Mouse (Mus musculus): Measurements from ENCODE around the gene Mrps18b. TPM values are rescaled to one million over a fixed set of nuclear protein-coding genes. Genes with fewer than 3 reads are reported as not detected.

Gene Mrps18b
- polyA plus RNA-seq, 1 experiment from 2014 or later: 65.8 TPM

- H3K36me3 ChIP-seq (ENCODE audit: control insufficient read depth, insufficient read depth, low read length): peaks cover 28% of the 10 kb centered on the region
- no peaks in the 10 kb centered on the region for H3K9me3 ChIP-seq (ENCODE audit: control insufficient read depth, low read length)
- no peak for ATAC-seq (ENCODE audit: insufficient number of reproducible peaks, insufficient read depth, low FRiP score, low read depth)
- peaks cover 6 to 36% of the 10 kb centered on the region in 2 experiments for H3K4me1 ChIP-seq (ENCODE audit: control insufficient read depth in 2 of 2, insufficient read depth in 2 of 2, low read length in 2 of 2)
- under 1% methylated on average over 13 of the region's 13 CpGs for WGBS
- H3K27me3 ChIP-seq (ENCODE audit: control insufficient read depth, insufficient read depth, low read length): no peaks in the 10 kb centered on the region
- H3K4me3 ChIP-seq (ENCODE audit: control insufficient read depth in 1 of 2, insufficient read depth in 1 of 2, low read depth in 1 of 2, low read length in 2 of 2): peak overlapping the region; percentile 75 to 91
- peak overlapping the region; percentile 88 for H3K4me2 ChIP-seq (ENCODE audit: low read length)
- H3K9ac ChIP-seq (ENCODE audit: low read length): peak overlapping the region; percentile 97
- H3K27ac ChIP-seq (replicated peaks in 1 of 2; ENCODE audit: control insufficient read depth in 1 of 2, insufficient read depth in 1 of 2, low read depth in 2 of 2, low read length in 2 of 2): peak overlapping the region; percentile 96 to 98
These were observed 1.5 kb upstream of the Mrps18b start for GRCm38 (mm10) chr17:35917463-35918251.

GRCm38 (mm10) chr17:35917143-35917462 is 914 bp upstream of the Mrps18b start:
- no peaks in the 10 kb centered on the region for H3K27me3 ChIP-seq (ENCODE audit: control insufficient read depth, insufficient read depth, low read length)
- H3K4me1 ChIP-seq (ENCODE audit: control insufficient read depth in 2 of 2, insufficient read depth in 2 of 2, low read length in 2 of 2): peaks cover 6 to 36% of the 10 kb centered on the region in 2 experiments
- H3K9me3 ChIP-seq (ENCODE audit: control insufficient read depth, low read length): no peaks in the 10 kb centered on the region
- peak overlapping the region; percentile 96 to 98 for H3K27ac ChIP-seq (replicated peaks in 1 of 2; ENCODE audit: control insufficient read depth in 1 of 2, insufficient read depth in 1 of 2, low read depth in 2 of 2, low read length in 2 of 2)
- no peak for ATAC-seq (ENCODE audit: insufficient number of reproducible peaks, insufficient read depth, low FRiP score, low read depth)
- H3K4me2 ChIP-seq (ENCODE audit: low read length): peak overlapping the region; percentile 88
- peak overlapping the region; percentile 97 for H3K9ac ChIP-seq (ENCODE audit: low read length)
- peak overlapping the region; percentile 75 to 91 for H3K4me3 ChIP-seq (ENCODE audit: control insufficient read depth in 1 of 2, insufficient read depth in 1 of 2, low read depth in 1 of 2, low read length in 2 of 2)
- WGBS: 1% methylated on average over 8 of the region's 8 CpGs
- H3K36me3 ChIP-seq (ENCODE audit: control insufficient read depth, insufficient read depth, low read length): peaks cover 34% of the 10 kb centered on the region

GRCm38 (mm10) chr17:35915538-35916296 is 472 bp downstream of the Mrps18b start:
- H3K27me3 ChIP-seq (ENCODE audit: control insufficient read depth, insufficient read depth, low read length): no peaks in the 10 kb centered on the region
- H3K9ac ChIP-seq (ENCODE audit: low read length): peak overlapping the region; percentile 83
- no peak; the same call in 1 of the 2 replicates for ATAC-seq (ENCODE audit: insufficient number of reproducible peaks, insufficient read depth, low FRiP score, low read depth)
- peak overlapping the region; percentile 75 for H3K4me3 ChIP-seq (ENCODE audit: control insufficient read depth in 1 of 2, insufficient read depth in 1 of 2, low read depth in 1 of 2, low read length in 2 of 2)
- WGBS: 2% methylated on average over 28 of the region's 28 CpGs
- H3K4me2 ChIP-seq (ENCODE audit: low read length): peak overlapping the region; percentile 83
- peaks cover 6 to 24% of the 10 kb centered on the region in 2 experiments for H3K4me1 ChIP-seq (ENCODE audit: control insufficient read depth in 2 of 2, insufficient read depth in 2 of 2, low read length in 2 of 2)
- peak overlapping the region; percentile 61 to 96 for H3K27ac ChIP-seq (replicated peaks in 1 of 2; ENCODE audit: control insufficient read depth in 1 of 2, insufficient read depth in 1 of 2, low read depth in 2 of 2, low read length in 2 of 2)
- H3K36me3 ChIP-seq (ENCODE audit: control insufficient read depth, insufficient read depth, low read length): peaks cover 48% of the 10 kb centered on the region
- no peaks in the 10 kb centered on the region for H3K9me3 ChIP-seq (ENCODE audit: control insufficient read depth, low read length)

GRCm38 (mm10) chr17:35914975-35915374 is 1.2 kb downstream of the Mrps18b start:
- Histone ChIP-seq H3K9me3 (ENCODE audit: control insufficient read depth, low read length) (no peaks in the 10 kb centered on the region), H3K36me3 (ENCODE audit: control insufficient read depth, insufficient read depth, low read length) (peaks cover 48% of the 10 kb centered on the region), H3K9ac (ENCODE audit: low read length) (0 out of 2 replicates have a peak overlapping the region, but pooled peaks have one; percentile 83), H3K27ac (replicated peaks in 1 of 2; ENCODE audit: control insufficient read depth in 1 of 2, insufficient read depth in 1 of 2, low read depth in 2 of 2, low read length in 2 of 2) (no peak overlapping the region), H3K27me3 (ENCODE audit: control insufficient read depth, insufficient read depth, low read length) (no peaks in the 10 kb centered on the region), H3K4me2 (ENCODE audit: low read length) (peak overlapping the region; percentile 83), H3K4me3 (ENCODE audit: control insufficient read depth in 1 of 2, insufficient read depth in 1 of 2, low read depth in 1 of 2, low read length in 2 of 2) (peak overlapping the region in 1 of 2 experiments; percentile 75; a peak in 1 of 4 replicates), H3K4me1 (ENCODE audit: control insufficient read depth in 2 of 2, insufficient read depth in 2 of 2, low read length in 2 of 2) (peaks cover 8 to 19% of the 10 kb centered on the region in 2 experiments)
- WGBS: 78% methylated on average over 6 of the region's 6 CpGs
- no peak for ATAC-seq (ENCODE audit: insufficient number of reproducible peaks, insufficient read depth, low FRiP score, low read depth)

- no peaks in the 10 kb centered on the region for H3K27me3 ChIP-seq (ENCODE audit: control insufficient read depth, insufficient read depth, low read length)
- peak; percentile 83 for ATAC-seq (ENCODE audit: insufficient number of reproducible peaks, insufficient read depth, low FRiP score, low read depth)
- peaks cover 75% of the 10 kb centered on the region for H3K36me3 ChIP-seq (ENCODE audit: control insufficient read depth, insufficient read depth, low read length)
- H3K27ac ChIP-seq (replicated peaks in 1 of 2; ENCODE audit: control insufficient read depth in 1 of 2, insufficient read depth in 1 of 2, low read depth in 2 of 2, low read length in 2 of 2): peak within 1 kb of the TSS; percentile 69 to 78
- peak within 1 kb of the TSS; percentile 81 for H3K4me2 ChIP-seq (ENCODE audit: low read length)
- H3K4me1 ChIP-seq (ENCODE audit: control insufficient read depth in 2 of 2, insufficient read depth in 2 of 2, low read length in 2 of 2): peaks cover 7 to 16% of the 10 kb centered on the region in 2 experiments
- 4% methylated on average over 25 of the region's 25 CpGs for WGBS
- H3K4me3 ChIP-seq (ENCODE audit: control insufficient read depth in 1 of 2, insufficient read depth in 1 of 2, low read depth in 1 of 2, low read length in 2 of 2): peak within 1 kb of the TSS; percentile 75 to 97
- H3K9me3 ChIP-seq (ENCODE audit: control insufficient read depth, low read length): no peaks in the 10 kb centered on the region
- H3K9ac ChIP-seq (ENCODE audit: low read length): peak within 1 kb of the TSS; percentile 86
These were observed 6.2 kb downstream of the Mrps18b start, which contains the start of gene Atat1 for GRCm38 (mm10) chr17:35909919-35910369. Gene Atat1 (minus strand): TSS chr17:35910075.

- WGBS: 18% methylated on average over 20 of the region's 20 CpGs
- Histone ChIP-seq H3K4me3 (ENCODE audit: control insufficient read depth in 1 of 2, insufficient read depth in 1 of 2, low read depth in 1 of 2, low read length in 2 of 2) (peak overlapping the region; percentile 75 to 97), H3K36me3 (ENCODE audit: control insufficient read depth, insufficient read depth, low read length) (peaks cover 77% of the 10 kb centered on the region), H3K9ac (ENCODE audit: low read length) (peak overlapping the region; percentile 86), H3K9me3 (ENCODE audit: control insufficient read depth, low read length) (no peaks in the 10 kb centered on the region), H3K27ac (replicated peaks in 1 of 2; ENCODE audit: control insufficient read depth in 1 of 2, insufficient read depth in 1 of 2, low read depth in 2 of 2, low read length in 2 of 2) (peak overlapping the region; percentile 69 to 76), H3K27me3 (ENCODE audit: control insufficient read depth, insufficient read depth, low read length) (no peaks in the 10 kb centered on the region), H3K4me2 (ENCODE audit: low read length) (peak overlapping the region; percentile 81), H3K4me1 (ENCODE audit: control insufficient read depth in 2 of 2, insufficient read depth in 2 of 2, low read length in 2 of 2) (peaks cover 7 to 17% of the 10 kb centered on the region in 2 experiments)
- ATAC-seq (ENCODE audit: insufficient number of reproducible peaks, insufficient read depth, low FRiP score, low read depth): no peak
These were observed 6.8 kb downstream of the Mrps18b start for GRCm38 (mm10) chr17:35909186-35909918.

GRCm38 (mm10) chr17:35907609-35908008 is 8.6 kb downstream of the Mrps18b start:
- 85% methylated on average over 2 of the region's 2 CpGs for WGBS
- no peak for ATAC-seq (ENCODE audit: insufficient number of reproducible peaks, insufficient read depth, low FRiP score, low read depth)
- no peak overlapping the region for H3K4me2 ChIP-seq (ENCODE audit: low read length)
- no peaks in the 10 kb centered on the region for H3K9me3 ChIP-seq (ENCODE audit: control insufficient read depth, low read length)
- H3K27me3 ChIP-seq (ENCODE audit: control insufficient read depth, insufficient read depth, low read length): no peaks in the 10 kb centered on the region
- H3K4me3 ChIP-seq (ENCODE audit: control insufficient read depth in 1 of 2, insufficient read depth in 1 of 2, low read depth in 1 of 2, low read length in 2 of 2): no peak overlapping the region
- H3K27ac ChIP-seq (replicated peaks in 1 of 2; ENCODE audit: control insufficient read depth in 1 of 2, insufficient read depth in 1 of 2, low read depth in 2 of 2, low read length in 2 of 2): no peak overlapping the region
- no peak overlapping the region for H3K9ac ChIP-seq (ENCODE audit: low read length)
- H3K36me3 ChIP-seq (ENCODE audit: control insufficient read depth, insufficient read depth, low read length): peaks cover 69% of the 10 kb centered on the region
- H3K4me1 ChIP-seq (ENCODE audit: control insufficient read depth in 2 of 2, insufficient read depth in 2 of 2, low read length in 2 of 2): peaks cover 11 to 32% of the 10 kb centered on the region in 2 experiments

All from heart, embryonic 14.5 days (tissue).